Mouse (Mus musculus) neural tube, embryonic 12.5 days (tissue): ENCODE measurements around the gene Gtpbp3. TPM values are rescaled to one million over a fixed set of nuclear protein-coding genes. Genes with fewer than 3 reads are reported as not detected.

Experiments
- ATAC-seq: fragments of 200-750 bp; cut with Nextera tagmentation; 2 replicates; pipeline ENCODE4 v1.8.0; 2017; ENCODE audit warnings: low read depth, mild to moderate bottlenecking, moderate TSS enrichment, moderate library complexity; ENCODE audit not compliant: low FRiP score
- H3K27ac ChIP-seq: fragments of 300-500 bp; sonication (generic); 2 replicates; pipeline ENCODE4 v1.5.1; 2016
- H3K27me3 ChIP-seq: fragments of 300-500 bp; sonication (generic); replicated peaks from 2 replicates; pipeline ENCODE4 v1.6.1; 2016; ENCODE audit warnings: mild to moderate bottlenecking
- H3K36me3 ChIP-seq: fragments of 300-500 bp; sonication (generic); 2 replicates; pipeline ENCODE4 v1.6.1; 2016; ENCODE audit warnings: mild to moderate bottlenecking
- H3K4me1 ChIP-seq: fragments of 300-500 bp; sonication (generic); 2 replicates; pipeline ENCODE4 v1.6.1; 2016
- H3K4me2 ChIP-seq: fragments of 300-500 bp; sonication (generic); replicated peaks from 2 replicates; pipeline ENCODE4 v1.6.1; 2016; ENCODE audit warnings: mild to moderate bottlenecking
- H3K4me3 ChIP-seq: fragments of 300-500 bp; sonication (generic); 2 replicates; pipeline ENCODE4 v1.5.1; 2016
- H3K9ac ChIP-seq: fragments of 300-500 bp; sonication (generic); 2 replicates; pipeline ENCODE4 v1.6.1; 2016; ENCODE audit warnings: mild to moderate bottlenecking
- H3K9me3 ChIP-seq: fragments of 300-500 bp; sonication (generic); 2 replicates; pipeline ENCODE4 v1.6.1; 2016; ENCODE audit warnings: mild to moderate bottlenecking
- WGBS: fragments of 180-500 bp; shearing (Covaris S2); methylation state at CpG from one replicate; pipeline ENCODE4 v1.1.7; 2016; 5-methylcytosine and 5-hydroxymethylcytosine counted together
- polyA plus RNA-seq: library from polyadenylated mRNA; unstranded; fragments of >200 nt; fragmentation: Nextera tagmentation; extraction: Ambion mirVana; gene quantifications from 2 replicates; pipeline ENCODE4 v1.2.1, GENCODE M21; 2016

Gene Gtpbp3
- polyA plus RNA-seq, 1 experiment from 2014 or later: 13.6 TPM

GRCm38 (mm10) chr8:71471861-71472260 lies 16.0 kb upstream of the Gtpbp3 start:
- Histone ChIP-seq H3K36me3 (peaks cover 44% of the 10 kb centered on the region), H3K27me3 (no peaks in the 10 kb centered on the region), H3K4me3 (no peak overlapping the region), H3K4me1 (peaks cover 28% of the 10 kb centered on the region), H3K9ac (no peak overlapping the region), H3K4me2 (no peak overlapping the region), H3K27ac (no peak overlapping the region), H3K9me3 (no peaks in the 10 kb centered on the region)
- 96% methylated on average over 17 of the region's 17 CpGs for WGBS
- no peak for ATAC-seq

GRCm38 (mm10) chr8:71472601-71473386 lies 15.1 kb upstream of the Gtpbp3 start:
- WGBS: 87% methylated on average over 8 of the region's 8 CpGs
- Histone ChIP-seq H3K4me3 (no peak overlapping the region), H3K4me1 (peaks cover 36% of the 10 kb centered on the region), H3K36me3 (peaks cover 44% of the 10 kb centered on the region), H3K9me3 (no peaks in the 10 kb centered on the region), H3K4me2 (no peak overlapping the region), H3K9ac (no peak overlapping the region), H3K27ac (no peak overlapping the region), H3K27me3 (no peaks in the 10 kb centered on the region)
- ATAC-seq: no peak

GRCm38 (mm10) chr8:71474344-71474743 lies 13.6 kb upstream of the Gtpbp3 start:
- H3K27me3 ChIP-seq: peaks cover 6% of the 10 kb centered on the region; the same call in 1 of the 2 replicates
- no peaks in the 10 kb centered on the region for H3K9me3 ChIP-seq
- WGBS: 95% methylated on average over 18 of the region's 18 CpGs
- no peak overlapping the region for H3K9ac ChIP-seq
- no peak for ATAC-seq
- no peak overlapping the region for H3K4me2 ChIP-seq
- peaks cover 36% of the 10 kb centered on the region for H3K4me1 ChIP-seq
- H3K36me3 ChIP-seq: peaks cover 57% of the 10 kb centered on the region
- no peak overlapping the region for H3K4me3 ChIP-seq
- no peak overlapping the region for H3K27ac ChIP-seq

- Histone ChIP-seq H3K4me2 (peak overlapping the region; percentile 93; the same call in 1 of the 2 replicates), H3K4me1 (peaks cover 32% of the 10 kb centered on the region), H3K9ac (no peak overlapping the region), H3K36me3 (peaks cover 64% of the 10 kb centered on the region), H3K27me3 (peaks cover 6% of the 10 kb centered on the region; the same call in 1 of the 2 replicates), H3K4me3 (no peak overlapping the region), H3K9me3 (no peaks in the 10 kb centered on the region), H3K27ac (no peak overlapping the region)
- WGBS: 90% methylated on average over 25 of the region's 25 CpGs
- ATAC-seq: no peak
Observed at GRCm38 (mm10) chr8:71474785-71475701, 12.9 kb upstream of the Gtpbp3 start.

GRCm38 (mm10) chr8:71475702-71476075 lies 12.2 kb upstream of the Gtpbp3 start:
- peaks cover 25% of the 10 kb centered on the region for H3K4me1 ChIP-seq
- H3K27ac ChIP-seq: 0 out of 2 replicates have a peak overlapping the region, but pooled peaks have one; percentile 76
- peaks cover 70% of the 10 kb centered on the region for H3K36me3 ChIP-seq
- peak; percentile 11; the same call in 1 of the 2 replicates for ATAC-seq
- WGBS: 27% methylated on average over 4 of the region's 4 CpGs
- H3K9ac ChIP-seq: peak overlapping the region; percentile 78
- peaks cover 6% of the 10 kb centered on the region; the same call in 1 of the 2 replicates for H3K27me3 ChIP-seq
- peak overlapping the region; percentile 93 for H3K4me2 ChIP-seq
- peak overlapping the region; percentile 57 for H3K4me3 ChIP-seq
- H3K9me3 ChIP-seq: no peaks in the 10 kb centered on the region

GRCm38 (mm10) chr8:71476099-71476940 lies 11.6 kb upstream of the Gtpbp3 start:
- peak overlapping the region; percentile 57 for H3K4me3 ChIP-seq
- under 1% methylated on average over 100 of the region's 121 CpGs for WGBS
- H3K9me3 ChIP-seq: no peaks in the 10 kb centered on the region
- peak overlapping the region; percentile 93 for H3K4me2 ChIP-seq
- H3K36me3 ChIP-seq: peaks cover 73% of the 10 kb centered on the region
- peak; percentile 63 for ATAC-seq
- H3K27me3 ChIP-seq: peaks cover 6% of the 10 kb centered on the region; the same call in 1 of the 2 replicates
- peaks cover 26% of the 10 kb centered on the region for H3K4me1 ChIP-seq
- H3K27ac ChIP-seq: peak overlapping the region; percentile 76
- H3K9ac ChIP-seq: peak overlapping the region; percentile 78

- H3K9ac ChIP-seq: peak overlapping the region; percentile 78; the same call in 1 of the 2 replicates
Observed at GRCm38 (mm10) chr8:71477196-71477845, 10.6 kb upstream of the Gtpbp3 start.

GRCm38 (mm10) chr8:71478943-71479342 lies 9.0 kb upstream of the Gtpbp3 start:
- Histone ChIP-seq H3K4me2 (no peak overlapping the region), H3K4me3 (no peak overlapping the region), H3K27me3 (peaks cover 6% of the 10 kb centered on the region; the same call in 1 of the 2 replicates), H3K36me3 (peaks cover 72% of the 10 kb centered on the region), H3K9ac (no peak overlapping the region), H3K4me1 (peaks cover 28% of the 10 kb centered on the region), H3K27ac (no peak overlapping the region; the same call in 1 of the 2 replicates), H3K9me3 (no peaks in the 10 kb centered on the region)
- ATAC-seq: no peak
- 93% methylated on average over 11 of the region's 11 CpGs for WGBS

More at GRCm38 (mm10) chr8:71477196-71477845, 10.6 kb upstream of the Gtpbp3 start:
- H3K4me2 ChIP-seq: peak overlapping the region; percentile 93
- ATAC-seq: no peak; the same call in 1 of the 2 replicates
- H3K4me3 ChIP-seq: peak overlapping the region; percentile 57; the same call in 1 of the 2 replicates
- H3K4me1 ChIP-seq: peaks cover 28% of the 10 kb centered on the region
- peaks cover 6% of the 10 kb centered on the region; the same call in 1 of the 2 replicates for H3K27me3 ChIP-seq
- H3K9me3 ChIP-seq: no peaks in the 10 kb centered on the region
- H3K27ac ChIP-seq: 0 out of 2 replicates have a peak overlapping the region, but pooled peaks have one; percentile 76
- WGBS: 41% methylated on average over 14 of the region's 14 CpGs
- H3K36me3 ChIP-seq: peaks cover 73% of the 10 kb centered on the region

- Histone ChIP-seq H3K36me3 (peaks cover 56% of the 10 kb centered on the region), H3K4me1 (peaks cover 29% of the 10 kb centered on the region), H3K27me3 (peaks cover 2% of the 10 kb centered on the region; the same call in 1 of the 2 replicates), H3K9ac (no peak overlapping the region), H3K9me3 (no peaks in the 10 kb centered on the region), H3K4me2 (peak overlapping the region; percentile 76), H3K27ac (no peak overlapping the region), H3K4me3 (no peak overlapping the region)
- ATAC-seq: no peak
- 51% methylated on average over 8 of the region's 8 CpGs for WGBS
Observed at GRCm38 (mm10) chr8:71483932-71484331, 4.0 kb upstream of the Gtpbp3 start.

GRCm38 (mm10) chr8:71484736-71485135 lies 3.2 kb upstream of the Gtpbp3 start:
- 94% methylated on average over 19 of the region's 19 CpGs for WGBS
- Histone ChIP-seq H3K36me3 (peaks cover 48% of the 10 kb centered on the region), H3K27ac (no peak overlapping the region), H3K9me3 (no peaks in the 10 kb centered on the region), H3K4me1 (peaks cover 38% of the 10 kb centered on the region), H3K4me3 (peak overlapping the region; percentile 87; the same call in 1 of the 2 replicates), H3K27me3 (no peaks in the 10 kb centered on the region), H3K9ac (peak overlapping the region; percentile 97), H3K4me2 (peak overlapping the region; percentile 76)
- ATAC-seq: no peak
